Mouse (Mus musculus) CH12F3 (cell line): ENCODE measurements around the gene Tab2.

Experiments
- in situ Hi-C: fragments of 300-500 bp; cut with MboI; formaldehyde crosslinking; loops from 2 replicates; pipeline ENCODE4 v1.14.3; 2020; ENCODE audit warnings: low sequenced_read_pairs

Tab2 gene

DNA sequence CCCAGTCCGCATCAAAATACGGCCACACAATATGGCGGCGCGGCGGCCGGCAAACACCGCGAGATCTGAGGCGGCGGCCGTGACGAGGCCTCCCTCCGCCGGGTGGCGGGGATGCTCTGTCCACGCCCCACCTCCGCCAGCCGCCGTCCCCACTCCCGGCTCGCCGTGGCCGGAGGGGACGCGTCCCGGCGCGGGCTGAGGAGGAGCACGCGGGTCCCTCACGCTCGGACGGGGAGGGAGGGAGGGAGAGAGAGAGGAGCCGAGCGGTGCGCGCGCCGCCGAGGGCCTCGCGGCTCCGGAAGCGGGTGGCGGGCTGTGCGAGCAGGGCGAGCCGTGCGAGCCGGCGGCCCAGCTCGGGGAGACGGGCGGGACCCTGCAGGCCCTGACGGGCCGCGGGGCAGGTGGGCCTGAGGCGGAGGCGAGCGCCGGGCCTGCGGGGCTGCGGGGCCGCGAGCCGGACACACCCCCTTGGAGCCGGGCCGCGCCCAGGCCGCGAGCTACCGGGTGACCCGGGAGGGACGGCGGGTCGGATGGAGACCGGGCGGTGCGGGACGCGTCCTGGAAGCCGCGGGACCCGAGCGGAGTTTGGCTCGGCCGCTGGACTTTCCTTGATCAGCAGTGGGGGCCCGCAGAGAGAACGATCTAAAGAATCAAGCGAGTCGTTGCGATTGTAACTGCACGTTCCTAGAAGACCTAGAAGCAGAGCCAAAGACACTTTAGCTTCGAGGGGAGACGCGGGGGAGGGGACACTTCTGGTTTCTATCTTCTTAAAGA is at the start of gene Tab2:
Gene Tab2, minus strand, starts transcription at position 3 of the 774 bp plus-strand sequence.
- in situ Hi-C loops: no loop called here

DNA sequence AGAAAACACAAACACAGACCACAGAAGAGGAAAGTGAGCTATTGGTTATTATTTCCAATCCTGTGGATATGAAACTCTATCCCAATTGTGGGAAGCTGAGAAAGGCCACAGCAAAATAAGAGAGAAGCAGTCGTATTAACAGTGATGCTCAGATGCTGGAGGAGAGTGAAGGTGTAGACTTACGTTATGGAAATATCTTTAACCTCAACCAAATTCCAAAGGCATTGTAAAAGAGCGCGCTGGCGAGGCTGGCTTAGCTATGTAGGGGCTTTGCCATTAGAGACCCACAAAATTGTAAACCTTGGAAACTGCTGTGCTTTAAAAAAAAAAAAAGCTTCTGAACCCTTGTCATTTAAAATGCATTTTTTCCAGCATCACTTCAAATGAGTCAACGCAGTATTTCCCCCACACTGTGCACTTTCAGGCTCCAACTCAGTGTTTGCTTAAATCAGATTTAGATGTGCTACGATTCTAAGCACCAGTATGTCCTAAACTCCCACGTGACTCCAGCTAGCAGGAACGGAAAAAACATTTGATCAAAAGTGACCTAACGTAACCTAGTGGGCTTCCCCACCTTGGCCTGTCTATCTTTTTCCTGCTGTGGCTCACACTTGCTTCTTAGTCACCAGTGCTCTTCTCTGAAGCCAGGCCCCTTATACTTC is 36.4 kb upstream of the Tab2 start:
- in situ Hi-C loops: no loop called here

DNA sequence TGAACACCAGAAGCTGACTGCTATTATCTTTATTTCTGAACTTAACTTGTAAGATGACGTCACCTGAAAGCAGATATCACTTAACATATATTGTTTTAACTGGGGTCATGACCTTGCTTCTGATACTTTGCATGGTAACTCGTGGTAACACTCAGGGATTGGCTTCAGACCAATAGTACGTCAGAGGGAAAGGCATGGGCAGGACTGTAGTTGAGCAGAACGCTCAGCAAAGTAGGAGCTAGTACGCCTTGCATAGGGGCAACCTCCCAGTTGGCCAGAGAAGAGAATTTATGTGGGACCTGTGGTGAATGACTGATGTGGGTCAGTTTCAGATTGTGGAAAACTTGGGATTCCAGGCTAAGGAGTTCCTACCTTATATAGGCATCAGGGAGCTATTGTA is 35.6 kb upstream of the Tab2 start:
- in situ Hi-C loops: no loop called here

DNA sequence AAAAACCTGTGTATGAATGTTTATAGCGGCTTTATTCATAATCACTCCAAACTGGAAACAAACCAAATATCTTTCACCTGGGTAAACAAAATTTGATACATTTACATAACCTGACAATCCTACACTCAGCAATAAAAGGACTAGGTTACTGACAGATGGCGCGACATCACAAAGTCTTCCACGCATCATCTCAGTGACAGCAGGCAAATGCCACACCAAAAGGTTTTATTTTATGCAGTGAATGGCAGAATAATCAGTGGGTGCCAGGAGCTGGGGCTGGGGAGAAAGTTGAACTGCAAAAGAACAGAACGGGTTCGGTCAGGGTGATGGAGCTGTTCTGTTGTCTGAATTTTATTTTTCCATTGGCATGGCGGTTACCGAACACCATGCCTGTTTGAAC is 31.5 kb upstream of the Tab2 start:
- in situ Hi-C loops: no loop called here

DNA sequence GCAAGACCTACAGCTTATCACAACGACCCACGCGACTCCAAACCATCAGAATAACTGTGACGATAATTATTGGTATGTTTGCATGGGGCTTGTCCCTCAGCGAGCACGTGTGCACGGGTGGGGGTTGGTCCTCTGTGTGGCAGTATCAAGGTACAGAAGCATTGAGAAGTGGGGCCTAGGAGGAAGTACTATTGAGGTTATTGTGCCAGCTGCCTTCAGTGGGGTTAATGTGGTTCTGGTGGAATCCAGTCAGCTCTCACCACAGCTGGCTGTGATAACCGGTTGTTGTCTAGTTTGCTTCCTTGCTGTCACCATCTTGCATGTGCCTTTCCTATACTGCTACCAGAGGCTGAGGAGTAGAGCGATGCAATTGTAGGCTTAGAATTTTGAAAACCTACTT is 20.4 kb upstream of the Tab2 start:
- in situ Hi-C loops: no loop called here

DNA sequence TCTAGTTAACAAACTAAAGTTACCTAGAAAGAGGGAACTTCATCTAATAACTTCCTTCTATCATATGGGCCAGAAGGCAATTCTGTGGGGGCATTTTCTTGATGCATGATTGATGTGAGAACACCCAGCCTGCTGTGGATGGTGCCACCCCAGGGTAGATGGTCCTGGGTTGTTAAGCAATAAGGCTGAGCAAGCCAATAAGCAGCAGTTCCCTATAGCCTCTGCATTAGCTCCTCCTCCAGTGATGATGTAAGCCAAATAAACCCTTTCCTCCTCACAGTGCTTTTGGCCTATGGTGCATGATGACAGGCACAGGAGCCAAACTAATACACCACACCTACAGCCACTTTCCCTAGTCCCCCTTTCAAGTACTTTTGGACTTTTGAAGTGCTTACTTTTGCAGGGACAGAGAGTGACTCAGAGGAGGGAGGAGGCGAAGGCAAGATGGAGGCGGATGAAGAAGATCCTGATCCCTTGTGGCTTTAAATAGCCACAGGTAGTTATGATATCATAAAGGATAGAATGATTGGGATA is 12.8 kb upstream of the Tab2 start:
- in situ Hi-C loops: no loop called here

DNA sequence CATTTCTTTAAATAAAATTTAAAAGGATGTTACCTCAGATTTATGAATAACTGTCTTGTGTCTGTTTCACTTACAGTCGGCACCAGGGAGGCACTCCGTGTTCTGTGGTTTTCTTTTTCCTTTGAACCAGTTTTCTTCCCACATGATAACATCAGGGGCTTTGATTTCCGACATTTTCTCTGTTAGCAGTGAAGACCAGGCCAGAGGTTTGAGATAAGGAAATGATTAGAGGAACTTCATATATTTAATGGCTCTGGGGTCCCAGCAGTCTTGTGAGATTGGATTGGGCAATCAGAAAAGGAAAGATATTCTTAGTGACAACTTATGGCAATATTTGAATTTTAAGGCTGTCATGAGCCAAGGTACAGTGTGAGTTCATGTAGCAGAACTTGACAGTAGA is 11.1 kb upstream of the Tab2 start:
- in situ Hi-C loops: no loop called here

DNA sequence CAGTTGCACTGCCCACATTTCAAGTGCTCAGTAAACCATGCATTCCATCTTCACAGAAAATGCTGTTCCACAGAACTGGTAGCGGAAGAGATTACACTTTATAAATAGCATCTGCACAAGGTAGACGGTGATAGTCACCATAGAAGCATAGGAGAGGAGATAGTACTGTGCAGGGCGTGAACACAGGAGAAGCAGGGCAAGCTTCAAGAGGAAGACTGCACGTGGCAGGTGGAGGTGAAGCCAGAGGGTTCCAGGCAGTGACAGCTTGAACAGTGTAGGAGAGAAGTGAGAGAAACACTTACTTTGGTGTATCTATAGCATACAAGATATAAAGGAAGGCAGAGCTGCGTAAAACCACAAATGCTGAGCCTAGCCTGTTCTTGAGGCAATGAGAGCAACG is 3.0 kb upstream of the Tab2 start:
- in situ Hi-C loops: no loop called here

DNA sequence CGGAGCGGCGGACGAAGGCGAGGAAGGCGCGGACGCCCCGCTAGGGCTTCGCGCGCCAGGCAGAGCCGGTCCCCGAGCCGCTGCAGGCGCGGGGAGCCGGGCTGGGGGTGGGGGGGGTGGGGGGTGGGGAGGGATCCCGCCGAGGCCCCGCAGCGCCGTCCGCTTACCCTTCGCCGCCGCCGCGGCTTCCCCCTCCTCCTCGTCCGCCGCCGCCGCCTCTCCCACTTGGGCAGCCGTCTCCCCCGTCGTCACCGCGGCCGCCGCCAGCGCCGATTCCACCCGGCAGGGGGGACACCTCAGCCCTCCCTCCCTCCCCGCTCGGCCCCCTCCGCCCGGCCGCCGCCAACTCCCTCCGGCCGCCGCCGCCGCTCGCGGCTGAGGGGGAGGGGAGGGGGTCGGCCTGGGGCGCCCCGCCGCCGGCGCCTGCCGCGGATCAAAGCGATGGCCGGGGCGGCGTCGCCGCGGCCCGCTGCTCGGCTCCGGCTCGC is 352 bp downstream of the Tab2 start:
- in situ Hi-C loops: no loop called here

DNA sequence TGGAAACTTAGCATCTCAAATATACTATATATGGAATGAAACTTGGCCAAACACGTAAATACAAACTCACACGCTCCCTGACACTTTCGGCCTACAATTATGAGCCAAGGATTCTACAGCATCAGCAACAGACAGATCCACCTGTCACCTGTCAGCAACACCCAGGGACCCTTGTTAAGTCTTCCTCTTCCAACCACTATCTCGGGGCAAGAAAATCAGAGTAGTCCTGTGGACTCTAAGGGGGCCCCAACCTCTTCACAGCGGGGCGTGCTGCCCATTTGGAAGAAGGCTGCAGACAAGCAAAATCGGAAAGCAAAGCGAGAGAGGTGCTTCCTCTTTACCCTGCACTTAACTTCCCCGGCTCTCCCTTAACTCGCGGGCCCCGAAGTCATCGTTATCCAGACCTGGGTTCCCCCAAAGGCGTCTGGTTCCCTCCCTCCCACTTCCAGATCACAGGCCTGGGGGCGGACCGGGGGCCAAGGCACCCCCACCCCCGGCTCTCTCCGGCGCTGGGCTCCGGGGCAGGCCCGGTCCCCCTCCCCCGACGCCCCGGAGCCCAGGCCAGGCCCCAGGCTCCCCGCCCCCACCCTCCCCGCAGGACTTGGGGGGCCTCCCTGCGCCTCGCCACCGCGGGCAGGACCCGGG is 919 bp downstream of the Tab2 start:
- in situ Hi-C loops: no loop called here

DNA sequence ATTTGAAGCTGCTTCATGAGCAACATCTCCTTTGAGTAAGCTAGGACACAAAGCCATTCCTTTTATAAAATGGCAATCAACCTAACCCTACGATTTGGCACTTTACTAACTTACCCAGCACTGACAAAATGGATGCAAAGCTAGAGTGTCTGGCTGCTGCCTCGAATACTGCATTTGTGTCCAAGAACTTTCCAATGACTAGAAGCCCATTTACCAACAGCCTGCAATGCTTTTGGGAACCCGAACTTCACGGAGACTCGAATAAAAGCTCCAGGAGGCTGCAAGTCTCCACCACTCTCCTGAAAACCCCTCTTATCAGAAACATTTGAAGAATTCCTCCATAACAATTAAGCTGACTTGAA is 1.4 kb downstream of the Tab2 start:
- in situ Hi-C loops: no loop called here

DNA sequence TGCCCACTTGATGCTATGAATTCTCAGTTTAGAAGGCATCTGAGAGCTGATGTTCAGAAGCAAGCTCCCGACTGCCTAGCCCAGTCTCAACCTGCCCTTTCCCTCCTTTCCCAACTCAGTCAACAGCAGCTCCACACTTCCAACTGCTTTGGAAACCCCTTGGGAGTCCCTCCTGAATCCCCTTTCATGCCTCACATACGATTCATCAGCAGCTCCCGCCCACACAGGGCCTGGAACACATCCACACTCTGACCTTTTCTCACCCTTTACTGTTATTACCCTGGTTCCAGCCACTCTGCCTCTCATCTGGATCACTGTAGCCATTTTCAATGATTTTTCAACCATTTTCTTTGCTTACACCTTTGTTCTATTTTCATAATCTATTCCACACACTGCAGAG is 13.0 kb downstream of the Tab2 start:
- in situ Hi-C loops: no loop called here

DNA sequence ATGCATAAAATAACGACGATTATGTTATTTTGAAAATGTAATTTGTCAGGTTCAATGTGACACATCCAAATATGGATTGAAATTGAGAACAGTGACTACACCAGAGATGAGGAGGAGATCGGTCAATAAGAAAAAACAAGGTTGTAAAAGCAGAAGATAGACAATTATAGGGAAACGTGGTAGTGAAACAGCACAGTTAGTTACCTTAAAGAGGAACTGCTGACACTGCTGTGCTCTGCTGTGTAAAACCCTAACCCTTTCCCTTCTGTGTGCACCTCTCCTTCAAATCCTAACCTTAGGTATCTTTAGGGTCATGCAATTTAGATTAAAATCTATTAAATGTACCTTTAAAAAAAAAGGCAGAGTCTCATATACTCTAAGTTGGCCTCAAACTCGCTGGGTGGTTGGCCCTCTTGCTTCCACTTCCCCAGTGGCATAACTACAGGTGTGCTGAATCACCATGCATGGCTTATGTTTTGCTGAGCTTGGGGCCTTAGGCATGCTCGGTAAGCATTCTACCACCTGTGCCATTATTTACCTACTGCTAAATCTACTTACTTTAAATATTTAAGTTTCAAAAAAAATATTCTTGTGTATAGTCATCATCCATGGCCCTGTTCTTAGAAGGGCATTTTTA is 19.4 kb downstream of the Tab2 start:
- in situ Hi-C loops: no loop called here

DNA sequence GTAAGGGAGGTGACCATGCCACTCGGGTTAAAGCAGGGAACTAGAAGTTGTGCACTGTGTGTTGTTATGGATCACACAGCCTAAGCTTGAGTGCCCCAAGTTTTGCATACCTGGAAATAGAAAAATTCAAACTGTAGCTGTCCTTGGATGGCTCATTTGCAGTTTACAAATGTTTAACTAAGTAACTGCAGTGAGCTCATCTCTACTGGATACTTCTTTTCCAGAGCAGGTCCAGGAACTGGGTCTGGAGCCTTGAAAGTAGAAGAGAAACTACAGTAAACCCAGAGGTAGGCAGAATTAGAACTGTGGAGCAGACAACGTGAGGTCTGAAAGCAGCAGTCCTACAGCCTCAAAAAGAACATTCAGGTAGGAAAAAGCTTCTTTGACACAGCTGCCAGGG is 23.1 kb downstream of the Tab2 start:
- in situ Hi-C loops: no loop called here

DNA sequence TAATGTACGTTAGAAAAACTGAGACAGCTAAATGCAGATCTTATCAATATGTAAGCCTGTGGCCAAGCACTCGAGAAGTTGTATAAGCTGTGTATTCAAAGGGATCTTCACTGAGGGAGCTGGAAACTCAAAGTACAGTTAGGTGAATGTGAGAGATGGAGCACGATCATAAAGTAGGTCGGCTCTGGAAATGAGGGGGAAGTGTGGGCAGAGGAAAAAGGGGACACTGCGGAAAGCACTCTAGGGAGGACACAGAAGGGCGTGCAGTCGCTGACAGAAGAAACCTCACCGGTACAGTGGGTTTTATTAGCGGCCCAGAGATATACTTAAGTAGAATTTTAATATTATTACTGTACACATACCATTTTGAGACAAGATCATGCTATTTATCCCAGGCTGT is 27.0 kb downstream of the Tab2 start:
- in situ Hi-C loops: no loop called here

DNA sequence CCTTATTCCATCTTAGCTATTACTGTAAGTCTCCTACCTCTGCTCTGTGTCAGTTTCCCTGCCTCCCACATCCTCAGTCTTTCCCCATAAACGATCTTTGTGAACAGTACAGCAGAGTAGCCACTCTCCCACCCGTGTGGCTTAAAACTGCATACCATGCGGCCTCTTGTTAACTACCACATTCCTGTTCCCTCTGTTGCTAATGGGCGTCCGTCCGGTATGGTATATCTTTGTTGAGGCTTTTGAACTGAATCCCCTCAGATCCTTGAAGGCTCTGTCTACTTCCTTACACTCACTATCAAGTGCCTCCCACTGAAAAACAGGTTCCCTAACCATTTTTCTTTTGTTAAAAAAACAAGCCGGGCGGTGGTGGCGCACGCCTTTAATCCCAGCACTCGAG is 30.5 kb downstream of the Tab2 start:
- in situ Hi-C loops: no loop called here

DNA sequence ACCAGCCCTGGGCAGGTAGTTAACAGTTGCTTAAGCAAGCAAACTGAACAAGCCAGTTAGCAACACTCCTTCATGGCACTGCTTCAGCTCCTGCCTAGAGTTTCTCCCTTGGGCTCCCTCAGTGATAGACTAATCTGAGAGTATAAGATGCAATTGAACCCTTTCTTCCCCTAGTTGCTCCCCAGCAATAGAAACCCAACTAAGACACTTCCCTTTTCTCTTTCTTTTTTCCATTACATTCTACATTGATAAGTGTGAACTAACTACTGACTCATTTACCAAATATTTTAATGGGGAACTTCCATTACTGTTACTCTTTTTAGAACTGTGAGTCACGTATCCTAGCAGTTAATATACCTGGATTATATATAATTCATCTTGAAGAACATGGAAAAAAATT is 32.6 kb downstream of the Tab2 start:
- in situ Hi-C loops: no loop called here

DNA sequence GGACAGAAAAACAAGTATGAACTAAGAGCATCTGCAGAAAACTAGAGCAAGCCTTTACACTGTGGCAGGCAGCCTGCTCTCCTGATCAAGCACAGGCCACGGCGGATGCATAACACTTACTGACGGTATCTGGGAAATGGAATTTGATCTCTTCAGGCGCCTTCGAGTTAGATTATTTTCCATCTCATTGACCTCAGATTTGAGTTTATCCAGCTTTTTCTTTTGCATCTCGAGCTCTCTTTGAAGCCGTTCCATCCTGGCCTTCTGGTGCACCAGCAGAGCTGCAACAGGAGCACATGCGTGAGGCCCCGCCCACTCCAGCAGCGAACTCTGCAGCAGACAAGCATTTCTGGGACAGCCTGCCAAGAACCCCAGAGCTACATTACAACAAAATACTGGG is 44.8 kb downstream of the Tab2 start:
- in situ Hi-C loops: no loop called here

DNA sequence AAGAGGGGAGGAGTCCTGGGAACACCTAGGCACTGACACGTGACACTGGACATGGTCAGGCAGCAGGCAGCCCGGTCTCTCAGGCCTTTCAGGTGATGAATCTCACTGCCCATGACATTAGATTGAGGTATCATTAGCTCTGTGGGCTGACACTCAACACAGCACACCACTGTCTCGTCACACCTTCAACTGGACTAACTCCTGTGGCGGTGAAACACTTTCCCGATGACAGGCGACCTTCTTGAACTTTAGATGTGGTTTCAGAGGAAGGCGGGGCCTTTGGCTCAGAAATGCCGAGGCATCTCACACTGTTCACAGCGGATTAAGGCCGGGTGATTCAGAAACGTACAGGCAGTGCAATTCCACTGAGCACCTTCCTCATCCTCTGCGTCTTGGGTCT is 48.9 kb downstream of the Tab2 start:
- in situ Hi-C loops: no loop called here

DNA sequence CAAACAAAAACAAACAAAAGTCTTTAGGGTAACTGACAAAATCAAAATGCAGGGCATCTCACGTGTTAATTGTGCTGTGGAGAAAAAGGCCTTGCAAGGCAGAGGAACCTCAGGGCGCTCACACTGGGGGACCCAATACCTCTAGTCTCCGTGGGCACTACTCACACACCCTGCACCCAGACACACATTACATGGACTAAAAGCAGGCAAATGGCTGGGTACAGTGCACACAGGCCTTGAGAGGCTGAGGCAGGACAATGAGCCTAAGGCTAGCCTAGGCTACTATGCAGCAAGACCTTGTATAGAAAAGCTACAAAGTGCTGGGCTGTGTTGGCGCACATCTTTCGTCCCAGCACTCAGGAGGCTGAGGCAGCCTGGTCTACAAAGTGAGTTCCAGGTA is 51.9 kb downstream of the Tab2 start:
- in situ Hi-C loops: no loop called here
